Mouse (Mus musculus) kidney, adult 10 weeks (tissue): Measurements from ENCODE around the gene Cdk2. TPM values are rescaled to one million over a fixed set of nuclear protein-coding genes. Genes with fewer than 3 reads are reported as not detected.

Experiments used
- polyA plus RNA-seq: library from polyadenylated mRNA; stranded (reverse); fragments of 350-450 nt; fragmentation: Illumina TruSeq; extraction: RNeasy Lipid Tissue Mini Kit (QIAGEN cat#74804); gene quantifications from one replicate; pipeline ENCODE4 v1.2.3, GENCODE M21; 2014; ENCODE audit warnings: low read depth, low replicate concordance

Cdk2 gene
- polyA plus RNA-seq, result 8.1 TPM

DNA sequence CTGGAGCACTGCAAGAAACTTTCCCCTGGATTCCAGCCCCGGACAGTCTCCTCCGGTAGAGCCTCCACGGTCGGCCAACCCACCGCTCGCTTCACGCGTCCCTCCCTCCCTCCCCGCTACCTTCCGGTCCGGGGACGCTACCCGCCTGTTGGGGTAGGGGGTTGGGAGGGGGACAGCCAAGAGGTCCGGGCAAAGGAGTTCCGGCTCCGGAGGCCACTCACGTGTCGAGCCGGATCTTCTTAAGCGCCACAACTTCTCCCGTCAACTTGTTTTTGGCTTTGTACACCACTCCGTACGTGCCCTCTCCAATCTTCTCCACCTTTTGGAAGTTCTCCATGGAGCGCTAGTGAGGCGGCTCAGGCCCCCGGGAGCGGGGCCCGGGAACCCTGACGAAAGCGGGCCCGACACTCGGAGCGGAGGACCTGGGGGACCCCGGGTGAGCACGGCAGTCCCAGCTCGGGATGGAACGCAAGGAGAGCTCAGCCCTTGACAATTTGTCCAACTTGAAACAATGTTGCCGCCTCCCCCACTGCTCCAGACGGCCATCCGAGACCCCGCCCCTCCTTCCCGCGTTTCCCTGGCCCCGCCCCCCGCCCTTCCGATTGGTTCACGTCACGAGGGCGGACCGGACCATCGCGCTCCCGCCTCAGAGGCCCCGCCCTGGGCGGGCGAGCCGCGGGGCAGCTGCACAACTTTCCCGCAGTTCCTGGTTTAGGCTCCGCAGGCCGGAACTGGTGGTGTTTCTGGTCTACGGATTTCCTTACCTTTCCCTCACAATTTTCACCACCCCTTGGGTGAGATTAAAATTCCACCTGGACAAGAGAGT lies at the start of gene Cdk2:
Cdk2 (minus strand) TSS at position 541 of the 826 bp plus-strand sequence.

DNA sequence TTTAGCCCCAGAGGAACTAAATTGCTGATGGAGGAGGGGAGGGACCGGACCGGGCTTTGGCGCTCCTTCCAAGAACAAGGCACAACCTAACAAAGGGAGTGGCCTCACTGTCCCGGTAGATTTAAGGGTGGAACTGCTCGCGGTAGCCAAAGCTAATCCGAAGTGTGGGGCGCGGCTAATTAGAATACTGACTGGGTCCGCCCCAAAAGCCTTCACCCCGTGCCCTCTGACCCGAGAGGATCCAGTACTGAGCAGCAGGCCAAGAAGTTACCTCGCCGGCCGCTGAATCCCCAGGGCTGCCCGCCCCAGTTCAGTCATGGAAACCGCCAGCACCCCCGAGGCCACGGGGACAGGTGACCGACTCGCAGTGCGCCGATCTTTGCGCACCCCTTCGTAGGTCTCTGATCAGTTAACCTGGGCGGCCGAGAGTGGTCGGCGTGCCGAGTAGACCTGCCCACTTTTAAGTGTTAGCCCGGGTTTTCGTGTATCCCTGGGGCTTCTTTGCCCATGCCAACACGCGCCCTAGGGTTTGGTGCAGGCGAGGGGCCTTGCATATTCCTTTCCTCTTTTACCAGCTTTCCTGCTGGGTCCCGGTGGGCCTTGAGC lies 42.9 kb upstream of the Cdk2 start, which contains the start of gene Pym1:
Pym1 (plus strand) TSS at position 244 of the 606 bp plus-strand sequence.

GRCm38 (mm10) chr10:128744680-128745601 lies 40.1 kb upstream of the Cdk2 start, which contains the start of gene Dgka:
TSS of gene Dgka (minus strand) at chr10:128744855.

GRCm38 (mm10) chr10:128703895-128704294 lies 936 bp downstream of the Cdk2 start, which contains the start of gene Pmel:
TSS of gene Pmel (plus strand) at chr10:128704195.

DNA sequence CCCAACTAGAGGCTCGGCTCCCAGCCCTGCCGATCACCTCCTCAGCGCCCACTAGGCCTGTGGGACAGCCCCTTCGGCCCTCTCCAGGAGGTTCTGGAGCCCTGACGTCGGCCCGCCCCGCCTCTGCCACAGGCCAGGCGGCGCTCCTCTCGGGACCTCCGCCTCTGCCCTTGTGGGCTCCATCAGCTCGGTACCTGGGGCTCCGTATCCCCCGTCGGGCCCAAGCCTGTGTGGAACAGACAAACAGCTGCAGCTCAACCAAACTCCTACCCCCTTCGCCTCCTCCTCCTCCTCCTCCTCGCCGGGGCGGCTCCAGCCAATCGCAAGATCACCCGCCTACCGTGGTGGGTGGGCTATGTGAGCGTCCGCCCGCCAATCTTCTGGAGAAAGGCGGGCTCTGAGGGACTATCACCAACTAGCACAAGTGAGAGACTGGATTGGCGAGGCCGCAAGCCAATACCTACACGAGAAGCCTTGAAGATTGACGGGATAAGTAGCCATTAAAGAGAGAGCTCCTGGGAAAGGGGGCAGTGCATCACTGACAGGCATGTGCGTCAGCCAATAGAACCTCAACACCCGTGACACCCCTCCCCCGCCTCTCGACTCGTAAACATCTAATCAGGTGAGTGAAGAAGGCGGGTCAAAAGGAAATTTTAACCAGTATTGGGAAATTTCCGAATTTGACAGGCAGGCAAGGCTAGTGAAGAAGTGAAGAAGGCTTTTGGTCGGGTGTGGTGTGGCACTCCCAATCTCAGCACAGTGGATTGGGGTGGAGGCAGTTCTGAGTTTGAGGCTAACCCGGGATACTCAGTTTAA lies 8.6 kb downstream of the Cdk2 start, which contains the start of gene Rab5b:
Rab5b (minus strand) TSS at position 273 of the 816 bp plus-strand sequence.

GRCm38 (mm10) chr10:128673763-128674468 lies 30.9 kb downstream of the Cdk2 start, which contains the start of gene Suox:
TSS of gene Suox (minus strand) at chr10:128674073.

Other genes with a start within 250 kb of the Cdk2 start
- 47.7 TPM for gene Smarcc2, start 245.8 kb downstream of the Cdk2 start, polyA plus RNA-seq
- 99.8 TPM for gene Myl6, start 210.9 kb downstream of the Cdk2 start, polyA plus RNA-seq
- 0.40 TPM for gene Myl6b, start 206.3 kb downstream of the Cdk2 start, polyA plus RNA-seq
- gene Esyt1, start 179.2 kb downstream of the Cdk2 start, polyA plus RNA-seq, result 2.3 TPM
- 1.6 TPM for gene Zc3h10, start 157.3 kb downstream of the Cdk2 start, polyA plus RNA-seq
- gene Rpl41, start 155.7 kb downstream of the Cdk2 start, polyA plus RNA-seq, result 11.9 TPM
- gene Pa2g4, start 139.0 kb downstream of the Cdk2 start, polyA plus RNA-seq, result 69.1 TPM
- gene Erbb3, start 115.4 kb downstream of the Cdk2 start, polyA plus RNA-seq, result 28.2 TPM
- gene Rps26, start 78.3 kb downstream of the Cdk2 start, polyA plus RNA-seq, result 7.0 TPM
- 1.1 TPM for gene Ikzf4, start 59.0 kb downstream of the Cdk2 start, polyA plus RNA-seq
- 25.8 TPM for gene Suox, start 31.0 kb downstream of the Cdk2 start, polyA plus RNA-seq
- 128 TPM for gene Rab5b, start 8.8 kb downstream of the Cdk2 start, polyA plus RNA-seq
- gene Pmel, start 836 bp downstream of the Cdk2 start, polyA plus RNA-seq, result not detected
- gene Dgka, start 39.8 kb upstream of the Cdk2 start, polyA plus RNA-seq, result 8.3 TPM
- gene Pym1, start 42.9 kb upstream of the Cdk2 start, polyA plus RNA-seq, result 0.57 TPM
- 0.36 TPM for gene Mmp19, start 85.9 kb upstream of the Cdk2 start, polyA plus RNA-seq
- 33.2 TPM for gene Dnajc14, start 99.0 kb upstream of the Cdk2 start, polyA plus RNA-seq
- 2.6 TPM for gene Tmem198b, start 99.3 kb upstream of the Cdk2 start, polyA plus RNA-seq
- gene Sarnp, start 112.3 kb upstream of the Cdk2 start, polyA plus RNA-seq, result 248 TPM
- 130 TPM for gene Ormdl2, start 116.6 kb upstream of the Cdk2 start, polyA plus RNA-seq
- gene Gdf11, start 186.7 kb upstream of the Cdk2 start, polyA plus RNA-seq, result 3.1 TPM
- 1,560 TPM for gene Cd63, start 196.0 kb upstream of the Cdk2 start, polyA plus RNA-seq
- gene Rdh5, start 217.9 kb upstream of the Cdk2 start, polyA plus RNA-seq, result 5.7 TPM
- 12.2 TPM for gene Bloc1s1, start 219.0 kb upstream of the Cdk2 start, polyA plus RNA-seq
- 0.85 TPM for gene Itga7, start 228.8 kb upstream of the Cdk2 start, polyA plus RNA-seq